Mouse (Mus musculus) spleen, adult 2 months (tissue): Measurements from ENCODE around the gene Tmem119. TPM values are rescaled to one million over a fixed set of nuclear protein-coding genes. Genes with fewer than 3 reads are reported as not detected.

Source experiments
- DNase-seq, 2 experiments: peaks; one replicate each; pipeline versions ENCODE4 v3.0.0 to v3.0.0-alpha.2; 2012 to 2021; ENCODE audit warnings: low spot score in 2 of 2, low read depth in 1 of 2
- H3K27ac ChIP-seq: fragments of 200-500 bp; 2 replicates; pipeline ENCODE4 v1.5.1; 2012; ENCODE audit warnings: low read length, inconsistent platforms; ENCODE audit not compliant: insufficient read depth
- H3K27me3 ChIP-seq: fragments of 200-500 bp; 2 replicates; pipeline ENCODE4 v1.6.1; 2012; ENCODE audit warnings: mild to moderate bottlenecking, moderate library complexity, low read length, inconsistent platforms; ENCODE audit not compliant: control insufficient read depth, insufficient read depth
- H3K36me3 ChIP-seq: fragments of 200-500 bp; 2 replicates; pipeline ENCODE4 v1.6.1; 2012; ENCODE audit warnings: mild to moderate bottlenecking, low read length, inconsistent platforms; ENCODE audit not compliant: control insufficient read depth, insufficient read depth
- H3K4me1 ChIP-seq: fragments of 200-500 bp; 2 replicates; pipeline ENCODE4 v1.6.1; 2011; ENCODE audit warnings: inconsistent platforms; ENCODE audit not compliant: control insufficient read depth, insufficient read depth, insufficient read length
- H3K4me3 ChIP-seq: fragments of 200-500 bp; 2 replicates; pipeline ENCODE4 v1.5.1; 2011; ENCODE audit warnings: mild to moderate bottlenecking, inconsistent platforms; ENCODE audit not compliant: insufficient read depth, insufficient read length; ENCODE audit errors: extremely low read depth
- CTCF ChIP-seq: fragments of 200-500 bp; IDR thresholded peaks from 2 replicates; pipeline ENCODE4 v1.5.1; 2011; ENCODE audit warnings: mild to moderate bottlenecking, inconsistent platforms; ENCODE audit not compliant: insufficient read depth, insufficient read length, insufficient replicate concordance; ENCODE audit errors: extremely low read depth
- POLR2A ChIP-seq: fragments of 200-500 bp; IDR thresholded peaks from 2 replicates; pipeline ENCODE4 v1.6.1; 2011; ENCODE audit warnings: low read depth, low read length, inconsistent platforms
- WGBS: fragments of 180-500 bp; shearing (Covaris S2); methylation state at CpG from one replicate; pipeline ENCODE4 v1.1.7; 2018; 5-methylcytosine and 5-hydroxymethylcytosine counted together
- polyA plus RNA-seq: library from polyadenylated mRNA; depleted of rRNA; stranded (reverse); fragments of >200 nt; gene quantifications from 2 replicates; pipeline ENCODE4 v1.2.3, GENCODE M21; 2012; rRNA removed

The Tmem119 gene
- polyA plus RNA-seq, 1 experiment = 3.0 TPM

DNA sequence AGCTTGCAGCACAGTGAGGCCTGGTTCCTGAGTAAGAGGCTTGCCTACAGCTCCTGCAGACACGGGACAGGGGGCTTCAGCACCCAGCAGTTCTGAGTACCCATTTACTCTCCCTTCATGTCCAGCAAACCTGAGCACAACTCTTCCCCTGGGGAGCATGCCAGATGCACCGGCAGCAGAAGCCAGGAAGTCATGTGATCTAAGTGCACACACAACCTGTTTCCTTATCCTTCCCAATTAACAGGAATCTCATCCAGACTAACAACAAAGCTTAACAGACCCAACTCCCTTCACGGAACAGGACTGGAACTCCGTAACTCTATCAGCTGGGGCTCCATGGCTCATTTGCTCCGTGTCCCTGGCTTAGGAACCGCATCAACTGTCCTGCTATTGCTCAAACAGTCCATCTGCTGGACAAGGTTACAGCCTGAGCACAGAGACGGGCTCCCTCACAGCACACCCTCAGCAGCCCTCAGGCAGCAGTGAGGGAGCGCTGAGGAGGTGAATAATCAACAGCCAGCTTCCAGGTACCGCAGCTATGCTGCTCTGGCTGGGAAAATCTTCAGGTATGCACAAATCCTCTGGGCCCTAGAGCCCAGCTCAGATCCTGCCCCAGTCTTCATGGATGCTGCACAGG lies 48.7 kb downstream of the Tmem119 start:
- Histone ChIP-seq H3K27ac (no peak overlapping the region), H3K36me3 (peaks cover 71% of the 10 kb centered on the region), H3K4me1 (no peaks in the 10 kb centered on the region), H3K27me3 (no peaks in the 10 kb centered on the region), H3K4me3 (no peak overlapping the region)
- DNase-seq = no peak
- TF ChIP-seq POLR2A (no peak), CTCF (no peak)
- WGBS = 85% methylated on average over 9 of the region's 9 CpGs

GRCm38 (mm10) chr5:113748556-113749331 lies 51.6 kb downstream of the Tmem119 start:
- 96% methylated on average over 13 of the region's 13 CpGs for WGBS
- TF ChIP-seq POLR2A = no peak
- TF ChIP-seq CTCF = no peak
- Histone ChIP-seq H3K36me3 (peaks cover 83% of the 10 kb centered on the region), H3K4me1 (no peaks in the 10 kb centered on the region), H3K27ac (no peak overlapping the region), H3K4me3 (no peak overlapping the region), H3K27me3 (no peaks in the 10 kb centered on the region)
- no peak for DNase-seq

DNA sequence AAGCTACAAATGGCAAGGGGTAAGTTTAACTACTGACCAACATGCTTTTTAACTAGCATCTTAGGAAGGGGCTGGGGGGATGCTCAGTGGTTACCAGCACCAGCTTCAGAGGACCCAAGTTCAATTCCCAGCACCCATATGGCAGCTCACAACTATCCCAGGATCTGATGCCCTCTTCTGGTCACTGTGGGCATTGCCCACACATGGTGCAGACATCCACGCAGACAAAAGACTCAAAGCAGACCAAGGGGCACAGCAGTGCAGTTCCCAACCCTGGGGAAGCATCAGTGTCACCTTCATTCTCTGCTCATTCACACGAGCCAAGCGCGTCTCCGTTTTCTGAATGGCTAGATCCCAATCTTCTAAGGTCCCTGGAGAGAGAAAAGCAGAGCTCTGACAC lies 52.7 kb downstream of the Tmem119 start:
- no peak overlapping the region for H3K27ac ChIP-seq
- WGBS = 96% methylated on average over 5 of the region's 5 CpGs
- H3K4me3 ChIP-seq = no peak overlapping the region
- H3K36me3 ChIP-seq = peaks cover 83% of the 10 kb centered on the region
- DNase-seq = no peak
- H3K27me3 ChIP-seq = no peaks in the 10 kb centered on the region
- TF ChIP-seq CTCF (no peak), POLR2A (no peak)
- H3K4me1 ChIP-seq = no peaks in the 10 kb centered on the region

Other genes with a start within 250 kb of the Tmem119 start
- gene Cmklr1, start 150.1 kb downstream of the Tmem119 start, polyA plus RNA-seq = 31.7 and 37.1 TPM in 2 replicates
- not detected in 2 replicates for gene 1700069L16Rik, start 75.7 kb downstream of the Tmem119 start, polyA plus RNA-seq
- 5.0 and 6.4 TPM in 2 replicates for gene Ficd, start 64.7 kb downstream of the Tmem119 start, polyA plus RNA-seq
- 27.2 and 28.0 TPM in 2 replicates for gene Sart3, start 28.0 kb downstream of the Tmem119 start, polyA plus RNA-seq
- 77.5 and 79.7 TPM in 2 replicates for gene Iscu, start 27.8 kb downstream of the Tmem119 start, polyA plus RNA-seq
- 274 and 338 TPM in 2 replicates for gene Selplg, start 32.1 kb upstream of the Tmem119 start, polyA plus RNA-seq
- 37.9 and 38.3 TPM in 2 replicates for gene Coro1c, start 108.2 kb upstream of the Tmem119 start, polyA plus RNA-seq
- gene Ssh1, start 193.4 kb upstream of the Tmem119 start, polyA plus RNA-seq = 16.4 and 18.9 TPM in 2 replicates
- 0.12 and 0.26 TPM in 2 replicates for gene Dao, start 203.2 kb upstream of the Tmem119 start, polyA plus RNA-seq